Mouse (Mus musculus) heart, adult 2 months (tissue): Measurements from ENCODE around the gene Slit1. TPM values are rescaled to one million over a fixed set of nuclear protein-coding genes. Genes with fewer than 3 reads are reported as not detected.
A peak's percentile ranks its signal among the peaks of the same experiment; 100 is the strongest.

Source experiments
- DNase-seq, 2 experiments: peaks; one replicate each; pipeline ENCODE4 v3.0.0; 2021
- H3K27ac ChIP-seq: fragments of 200-600 bp; 2 replicates; pipeline ENCODE4 v1.8.1; 2022
- H3K27me3 ChIP-seq: fragments of 200-500 bp; 2 replicates; pipeline ENCODE4 v1.6.1; 2012; ENCODE audit warnings: mild to moderate bottlenecking, low read length, inconsistent platforms, mixed read lengths; ENCODE audit not compliant: control insufficient read depth, insufficient read depth
- H3K36me3 ChIP-seq: fragments of 200-500 bp; 2 replicates; pipeline ENCODE4 v1.6.1; 2012; ENCODE audit warnings: low read length, inconsistent platforms; ENCODE audit not compliant: control insufficient read depth, insufficient read depth
- H3K4me1 ChIP-seq: fragments of 200-500 bp; 2 replicates; pipeline ENCODE4 v1.6.1; 2011; ENCODE audit warnings: low read length; ENCODE audit not compliant: control insufficient read depth, insufficient read depth
- H3K4me3 ChIP-seq: fragments of 200-600 bp; 2 replicates; pipeline ENCODE4 v1.8.1; 2022
- H3K79me2 ChIP-seq: fragments of 200-500 bp; replicated peaks from 2 replicates; pipeline ENCODE4 v1.6.1; 2012; ENCODE audit warnings: mild to moderate bottlenecking, inconsistent platforms, low read length, moderate library complexity, mixed read lengths; ENCODE audit not compliant: control insufficient read depth, insufficient read depth
- H3K9ac ChIP-seq: fragments of 200-500 bp; 2 replicates; pipeline ENCODE4 v1.6.1; 2012; ENCODE audit warnings: low read depth, mild to moderate bottlenecking, control low read depth, inconsistent platforms, low read length, mixed read lengths
- CTCF ChIP-seq: fragments of 200-600 bp; IDR thresholded peaks from 2 replicates; pipeline ENCODE4 v1.8.1; 2022; ENCODE audit warnings: antibody characterized with exemption, mild to moderate bottlenecking, moderate library complexity
- EP300 ChIP-seq: fragments of 200-500 bp; IDR thresholded peaks from 2 replicates; pipeline ENCODE4 v1.6.1; 2011; ENCODE audit warnings: low read depth, low read length, control low read depth; ENCODE audit not compliant: insufficient read depth
- POLR2A ChIP-seq: fragments of 200-500 bp; IDR thresholded peaks from 2 replicates; pipeline ENCODE4 v1.6.1; 2011; ENCODE audit warnings: mild to moderate bottlenecking, low read depth, low read length, control low read depth; ENCODE audit not compliant: insufficient read depth
- WGBS: fragments of 180-500 bp; shearing (Covaris S2); methylation state at CpG from one replicate; pipeline ENCODE4 v1.1.7; 2018; 5-methylcytosine and 5-hydroxymethylcytosine counted together
- intact Hi-C: fragments of 180-260 bp; cut with DNase I; formaldehyde crosslinking; loops from one replicate; pipeline ENCODE4 v1.15.1; 2025
- long read RNA-seq: library from polyadenylated mRNA; stranded (forward); transcript quantifications from one replicate; pipeline ENCODE4 v2.0.0, GENCODE M21; 2021
- polyA plus RNA-seq: library from polyadenylated mRNA; depleted of rRNA; stranded (reverse); fragments of >200 nt; gene quantifications from 2 replicates; pipeline ENCODE4 v1.2.3, GENCODE M21; 2012; rRNA removed
- total RNA-seq, 2 experiments: library from RNA; stranded (reverse); gene quantifications; 2 replicates each; pipeline ENCODE4 v1.2.3; 2021

Gene Slit1
- total RNA-seq = under 1 TPM; 0.05 to 0.07 TPM
- 0.03 and 0.06 TPM in 2 replicates for polyA plus RNA-seq
- long read RNA-seq = 0 reads

DNA sequence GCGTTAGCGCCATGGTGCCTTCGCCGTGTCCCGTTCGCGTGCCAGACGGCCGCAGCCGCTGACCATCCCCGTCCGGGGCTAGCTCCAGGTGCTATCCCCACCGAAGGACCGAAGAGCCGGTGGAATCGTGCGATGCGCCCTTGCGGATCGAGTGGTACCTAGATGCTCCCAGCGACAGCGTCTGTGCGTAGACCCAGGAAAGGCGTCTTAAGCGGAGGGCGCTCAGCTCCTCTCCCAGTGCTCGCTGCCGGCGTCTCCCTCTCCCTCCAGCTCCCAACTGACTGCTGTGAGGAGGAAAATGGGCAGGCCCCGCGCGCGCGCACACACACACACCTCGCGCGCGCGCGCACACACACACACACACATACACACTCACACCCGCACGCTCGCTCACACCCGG is at the start of gene Slit1:
Gene Slit1, minus strand, starts transcription at position 270 of the 400 bp plus-strand sequence.
- H3K4me1 ChIP-seq = no peaks in the 10 kb centered on the region
- intact Hi-C loops = no loop called here
- no peak for DNase-seq
- no peak within 1 kb of the TSS for H3K9ac ChIP-seq
- 2% methylated on average over 43 of the region's 44 CpGs for WGBS
- no peak within 1 kb of the TSS for H3K27ac ChIP-seq
- no peaks in the 10 kb centered on the region for H3K36me3 ChIP-seq
- no peaks in the 10 kb centered on the region for H3K79me2 ChIP-seq
- H3K27me3 ChIP-seq = peaks cover 7% of the 10 kb centered on the region
- no peak within 1 kb of the TSS for H3K4me3 ChIP-seq
- no peak for TF ChIP-seq EP300
- TF ChIP-seq CTCF = no peak
- TF ChIP-seq POLR2A = no peak

DNA sequence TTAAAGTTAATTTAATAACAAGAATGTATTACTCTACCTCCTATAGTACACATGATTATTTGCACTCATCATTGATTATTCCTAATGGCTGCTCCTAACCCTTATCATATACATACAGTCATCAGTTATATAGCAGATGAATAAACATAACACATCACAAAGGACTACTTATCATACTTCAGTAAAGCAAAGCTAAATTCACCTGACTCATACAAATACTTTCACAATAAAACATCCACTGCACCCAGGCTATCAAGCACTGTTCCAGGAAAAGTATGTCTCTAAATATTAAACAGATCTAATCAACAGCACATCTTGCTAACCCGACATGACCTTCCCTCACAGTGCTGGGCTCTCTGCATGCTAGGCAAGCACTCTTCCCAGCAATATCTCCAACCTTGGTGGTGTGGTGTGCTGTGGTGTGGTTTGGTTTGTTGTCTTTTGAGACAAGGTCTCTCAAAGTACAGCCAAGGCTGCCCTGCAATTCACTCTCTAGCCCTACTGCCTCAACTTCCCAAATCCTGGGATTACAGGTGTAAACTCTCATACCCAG is 49.5 kb upstream of the Slit1 start:
- Histone ChIP-seq H3K9ac (no peak overlapping the region), H3K79me2 (no peaks in the 10 kb centered on the region), H3K27ac (no peak overlapping the region), H3K4me3 (no peak overlapping the region), H3K27me3 (no peaks in the 10 kb centered on the region), H3K36me3 (no peaks in the 10 kb centered on the region), H3K4me1 (no peaks in the 10 kb centered on the region)
- TF ChIP-seq POLR2A (no peak), EP300 (no peak), CTCF (no peak)
- intact Hi-C loops = no loop called here
- 69% methylated on average over 1 of the region's 1 CpGs for WGBS
- DNase-seq = no peak

DNA sequence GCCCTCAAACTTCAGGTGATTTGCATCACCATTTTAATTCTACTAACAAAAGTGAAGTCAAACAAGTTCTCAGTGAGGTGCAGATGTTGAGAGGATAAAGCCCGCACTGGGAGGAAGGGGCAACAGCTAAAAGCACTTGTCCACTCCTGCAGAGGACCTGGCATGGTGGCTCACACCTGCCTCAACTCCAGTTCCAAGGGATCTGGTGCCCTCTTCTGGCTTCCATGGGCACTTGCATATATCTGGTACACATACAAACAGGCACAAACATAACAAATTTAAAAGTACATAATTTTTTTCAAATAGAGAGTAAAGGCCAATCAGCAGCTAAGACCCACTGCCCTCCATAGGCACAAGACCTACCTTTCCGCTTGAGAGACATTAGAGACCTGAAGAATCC is 47.9 kb upstream of the Slit1 start:
- DNase-seq = no peak
- 98% methylated on average over 2 of the region's 2 CpGs for WGBS
- Histone ChIP-seq H3K79me2 (no peaks in the 10 kb centered on the region), H3K27ac (no peak overlapping the region), H3K9ac (no peak overlapping the region), H3K27me3 (no peaks in the 10 kb centered on the region), H3K4me3 (no peak overlapping the region), H3K36me3 (no peaks in the 10 kb centered on the region), H3K4me1 (no peaks in the 10 kb centered on the region)
- TF ChIP-seq POLR2A (no peak), CTCF (peak; percentile 35)
- intact Hi-C loops = no loop called here

DNA sequence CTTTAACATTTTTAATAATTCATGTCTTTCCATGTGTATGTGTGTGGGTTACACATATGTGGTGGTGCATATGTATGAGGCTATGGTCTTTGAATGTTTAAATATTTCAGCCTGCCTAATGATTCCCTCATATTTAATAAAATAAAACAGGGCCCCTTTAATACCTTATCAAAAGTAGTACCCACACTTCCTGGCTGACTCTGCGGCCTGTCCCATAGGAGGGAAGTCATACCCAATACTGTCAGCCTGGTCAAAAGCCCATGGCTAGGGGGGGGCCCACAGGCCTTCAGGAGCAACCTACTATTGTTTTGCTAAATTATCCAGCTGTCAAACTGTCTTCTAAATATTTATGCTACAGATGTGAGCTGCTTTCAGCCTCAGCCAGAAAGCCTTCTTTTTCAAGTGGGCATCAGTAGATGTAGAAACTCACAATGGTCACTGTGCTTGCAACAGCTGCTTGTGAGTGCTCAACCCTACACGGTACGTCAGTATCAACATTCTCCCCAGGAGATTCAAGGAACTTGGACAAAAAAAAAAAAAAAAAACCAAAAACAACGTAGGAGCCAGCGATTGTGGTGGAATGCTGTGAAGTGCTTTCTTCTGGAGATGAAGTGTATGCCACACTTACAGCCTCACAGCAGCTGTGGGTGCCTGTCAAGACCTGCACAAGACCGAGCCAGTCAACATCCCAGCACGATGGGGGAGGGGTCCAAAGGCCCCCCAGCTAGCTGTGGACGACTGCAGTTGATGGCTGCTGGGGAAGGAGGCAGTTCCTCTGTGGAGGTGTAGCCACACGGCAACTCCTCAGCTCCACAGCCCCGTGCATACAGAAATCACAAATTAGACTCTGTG is 45.9 kb upstream of the Slit1 start:
- no peaks in the 10 kb centered on the region for H3K79me2 ChIP-seq
- H3K36me3 ChIP-seq = no peaks in the 10 kb centered on the region
- no peaks in the 10 kb centered on the region for H3K4me1 ChIP-seq
- DNase-seq = no peak
- no peak for TF ChIP-seq POLR2A
- no peak for TF ChIP-seq CTCF
- no peak for TF ChIP-seq EP300
- H3K9ac ChIP-seq = no peak overlapping the region
- intact Hi-C loops = no loop called here
- H3K27ac ChIP-seq = no peak overlapping the region
- WGBS = 61% methylated on average over 10 of the region's 10 CpGs
- no peak overlapping the region for H3K4me3 ChIP-seq
- no peaks in the 10 kb centered on the region for H3K27me3 ChIP-seq

DNA sequence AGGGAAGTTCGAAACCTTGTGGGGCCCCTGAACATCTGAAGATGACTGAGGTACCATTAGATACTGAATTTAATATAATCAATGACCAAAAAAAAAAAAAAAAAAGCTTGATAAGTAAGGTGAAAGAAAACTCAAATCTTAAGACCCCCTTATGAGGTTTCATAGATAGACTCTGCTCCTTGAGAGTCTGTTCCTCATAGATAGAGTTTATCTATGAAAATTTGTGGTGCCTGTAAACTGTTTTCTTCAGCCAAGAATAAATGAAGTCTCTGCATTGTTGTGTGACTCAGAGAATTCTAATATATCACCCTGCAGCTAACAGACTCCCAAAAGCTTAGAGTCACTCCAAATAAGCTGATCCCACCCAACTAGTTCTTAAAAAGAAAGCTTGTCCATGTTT is 43.4 kb upstream of the Slit1 start:
- intact Hi-C loops = no loop called here
- no peak overlapping the region for H3K9ac ChIP-seq
- H3K79me2 ChIP-seq = no peaks in the 10 kb centered on the region
- no peaks in the 10 kb centered on the region for H3K4me1 ChIP-seq
- DNase-seq = no peak
- H3K4me3 ChIP-seq = no peak overlapping the region
- WGBS = 95% methylated on average over 1 of the region's 1 CpGs
- no peak overlapping the region for H3K27ac ChIP-seq
- no peaks in the 10 kb centered on the region for H3K36me3 ChIP-seq
- TF ChIP-seq CTCF = no peak
- no peak for TF ChIP-seq EP300
- no peak for TF ChIP-seq POLR2A
- no peaks in the 10 kb centered on the region for H3K27me3 ChIP-seq

DNA sequence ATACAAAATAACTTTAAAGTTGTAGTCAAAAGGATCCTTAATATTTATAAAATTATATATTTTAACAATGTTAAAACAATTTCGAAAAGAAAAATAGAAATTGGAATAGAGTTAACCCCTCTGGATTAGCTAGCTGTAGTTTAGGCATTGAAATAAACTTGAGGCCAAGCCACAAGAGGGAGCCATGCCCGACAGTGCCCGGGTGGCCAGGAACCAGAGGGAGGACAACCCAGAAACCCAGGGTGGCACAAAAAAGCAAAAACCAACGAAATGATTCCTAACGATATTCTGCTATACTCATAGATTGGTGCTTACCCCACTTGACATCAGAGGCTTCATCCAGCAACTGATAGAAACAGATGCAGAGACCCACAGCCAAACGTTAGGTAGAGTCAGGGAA is 34.0 kb upstream of the Slit1 start:
- intact Hi-C loops = no loop called here
- Histone ChIP-seq H3K4me3 (no peak overlapping the region), H3K9ac (no peak overlapping the region), H3K4me1 (no peaks in the 10 kb centered on the region), H3K27ac (no peak overlapping the region), H3K27me3 (no peaks in the 10 kb centered on the region), H3K36me3 (no peaks in the 10 kb centered on the region), H3K79me2 (no peaks in the 10 kb centered on the region)
- no peak for DNase-seq
- WGBS = 81% methylated on average over 6 of the region's 6 CpGs
- TF ChIP-seq POLR2A (no peak), CTCF (peak; percentile 64)
